Mouse (Mus musculus) Patski (cell line): Measurements from ENCODE around the gene Mark2. TPM values are rescaled to one million over a fixed set of nuclear protein-coding genes. Genes with fewer than 3 reads are reported as not detected.

Experiments used
- ATAC-seq: fragments of 100-300 bp; one replicate; pipeline ENCODE4 v1.8.0; 2021
- CTCF ChIA-PET: fragments of 350-600 bp; sonication (Branson Sonifier 250); formaldehyde crosslinking; loops from one replicate; lab custom pipeline; 2022; ENCODE audit warnings: inconsistent platforms; lab: Charles Lee
- POLR2A ChIA-PET: fragments of 350-600 bp; sonication (Branson Sonifier 250); formaldehyde crosslinking; loops from one replicate; lab custom pipeline; 2022; ENCODE audit warnings: antibody characterized with exemption, inconsistent platforms; lab: Charles Lee
- DNase-seq: peaks from one replicate; pipeline ENCODE4 v3.0.0-alpha.2; 2011; ENCODE audit warnings: low read depth, low spot score
- H3K27me3 ChIP-seq: fragments of 371-371 bp; one replicate; pipeline ENCODE4 v1.5.1; 2021
- CTCF ChIP-seq: fragments of 100-300 bp; IDR thresholded peaks from one replicate; pipeline ENCODE4 v1.5.1; 2021
- in situ Hi-C: fragments of 300-500 bp; cut with MboI; formaldehyde crosslinking; loops from 3 replicates; pipeline ENCODE4 v1.11.1; 2018; ENCODE audit warnings: low pct_unique_long_range_greater_than_20kb, mixed read lengths
- polyA plus RNA-seq: library from polyadenylated mRNA; unstranded; gene quantifications from one replicate; pipeline ENCODE4 v1.2.3, GENCODE M21; 2021

Gene Mark2
- polyA plus RNA-seq, 1 experiment from 2014 or later = 76.9 TPM

DNA sequence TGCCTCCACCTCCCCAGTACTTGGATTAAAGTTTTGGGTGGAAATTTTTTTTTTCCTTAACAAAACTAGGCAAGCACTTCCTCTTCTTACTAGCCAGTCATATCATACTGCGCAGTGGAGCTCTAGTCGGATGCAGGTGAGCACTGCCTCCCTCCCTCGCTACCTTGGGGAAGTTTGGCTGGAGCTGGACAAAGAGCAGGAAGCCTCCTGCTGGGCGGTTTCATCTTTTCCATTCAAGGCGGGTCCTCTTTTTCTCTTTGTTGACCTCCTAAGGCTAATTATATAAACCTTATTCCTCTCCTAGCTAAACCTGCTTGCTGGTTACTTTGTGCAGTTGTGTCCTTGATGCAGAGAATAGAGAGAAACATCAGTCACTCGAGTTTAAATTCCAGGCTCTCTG, 12.0 kb upstream of the Mark2 start:
- TF ChIP-seq CTCF = no peak
- no peaks in the 10 kb centered on the region for H3K27me3 ChIP-seq
- in situ Hi-C loops = no loop called here
- ATAC-seq = no peak
- ChIA-PET CTCF (interaction anchor here (0.8 to 1.7 kb wide), 4 partner anchors 9 to 71 kb away, joined by 3 to 10 read pairs (median 3); no protein-coding TSS in a partner anchor), POLR2A (no interaction called here)
- no peak for DNase-seq

DNA sequence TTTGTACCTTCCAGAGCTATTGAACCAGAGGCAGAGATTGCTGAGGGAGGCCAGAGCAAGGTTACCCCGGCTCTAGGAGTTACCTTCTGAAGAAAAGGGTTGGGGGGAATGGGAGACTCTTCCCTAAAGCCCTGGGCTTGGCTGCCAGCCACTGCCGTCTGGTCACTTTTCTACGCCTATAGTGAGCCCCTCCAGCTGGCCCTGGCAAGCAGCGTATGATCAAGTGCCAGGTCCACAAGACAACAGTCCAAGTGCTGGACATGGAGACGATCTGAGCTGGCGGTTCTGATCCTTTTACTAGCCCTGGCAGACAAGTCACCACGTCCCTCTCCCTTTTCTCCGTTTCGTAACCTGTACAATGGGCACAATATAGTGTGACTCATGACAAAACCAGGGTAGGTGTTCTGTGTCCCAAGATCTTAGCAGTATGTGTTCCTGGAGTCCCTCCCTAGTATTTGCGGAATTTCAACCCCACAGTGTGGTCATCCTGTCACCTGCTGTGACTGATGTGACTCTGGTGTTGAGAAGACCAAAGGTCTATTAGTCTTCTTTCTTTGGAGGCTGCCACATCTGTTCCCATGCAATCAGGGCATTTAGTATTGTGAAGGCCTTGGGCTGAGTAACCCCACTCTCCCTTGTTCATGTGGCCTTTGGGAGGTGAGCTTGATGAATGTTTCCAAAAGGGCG, 11.3 kb upstream of the Mark2 start:
- in situ Hi-C loops = no loop called here
- DNase-seq (no peak), ATAC-seq (no peak)
- TF ChIP-seq CTCF = no peak
- ChIA-PET CTCF (interaction anchor here (0.8 to 1.2 kb wide), 3 partner anchors 55 to 65 kb away, joined by 3 to 4 read pairs (median 3); partner anchors contain the start of gene 2700081O15Rik), POLR2A (no interaction called here)
- no peaks in the 10 kb centered on the region for H3K27me3 ChIP-seq

DNA sequence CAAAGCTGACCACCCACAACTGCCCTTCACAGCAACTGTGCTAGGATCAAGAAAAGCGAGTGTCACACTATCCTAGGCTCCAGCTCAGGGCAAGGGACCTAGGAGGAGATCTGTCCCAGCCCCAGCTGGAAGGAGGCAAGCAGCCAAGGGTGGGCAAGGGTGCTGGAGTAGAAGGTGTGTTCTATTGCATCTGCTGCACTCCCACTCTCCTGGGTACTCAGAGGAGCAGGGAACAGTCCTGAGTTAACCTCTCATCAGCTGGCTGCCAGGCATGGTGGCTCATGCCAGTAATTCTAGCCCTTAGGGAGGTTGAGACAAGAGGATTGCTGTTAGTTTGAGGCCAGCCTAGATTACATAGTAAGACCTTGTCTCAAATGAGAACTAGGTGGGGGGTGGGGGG, 8.3 kb upstream of the Mark2 start:
- POLR2A ChIA-PET = no interaction called here
- no peaks in the 10 kb centered on the region for H3K27me3 ChIP-seq
- ATAC-seq (no peak), DNase-seq (no peak)
- TF ChIP-seq CTCF = no peak
- CTCF ChIA-PET = interaction anchor here (0.6 to 1.8 kb wide), 5 partner anchors 9 to 115 kb away, joined by 3 to 4 read pairs (median 3); no protein-coding TSS in a partner anchor
- in situ Hi-C loops = loop anchor here (5.0 kb wide), 3 partner anchors 83 to 283 kb away; partner anchors contain the start of gene Rcor2

DNA sequence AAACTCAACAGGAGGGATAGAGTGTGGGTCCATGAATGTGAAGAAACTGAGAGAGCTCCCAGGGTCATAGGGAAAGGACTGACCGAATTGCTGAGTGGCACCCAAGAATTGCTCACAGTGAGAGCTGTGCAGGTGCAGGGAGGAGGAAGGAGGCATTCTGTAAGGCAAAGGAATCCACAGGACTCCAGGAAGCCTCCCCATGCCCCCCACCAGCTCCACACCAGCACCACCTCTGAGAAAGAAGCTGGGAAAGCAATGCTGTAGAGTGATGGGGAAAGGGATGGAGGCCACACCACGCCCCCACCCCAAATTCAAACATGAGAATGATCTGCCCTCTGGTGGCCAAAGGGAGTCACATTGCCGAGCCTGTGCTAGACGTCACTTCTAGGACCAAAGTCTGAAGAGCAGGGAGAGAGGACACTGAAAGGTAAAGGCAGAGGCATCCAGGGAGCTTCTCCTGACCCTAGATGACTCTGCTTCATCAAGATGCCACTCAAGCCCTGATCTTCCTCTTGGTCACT, 3.6 kb upstream of the Mark2 start:
- in situ Hi-C loops = loop anchor here (5.0 kb wide), 3 partner anchors 78 to 278 kb away; partner anchors contain the start of gene Rcor2
- ATAC-seq (no peak), DNase-seq (no peak)
- peak; percentile 87 for TF ChIP-seq CTCF
- no peaks in the 10 kb centered on the region for H3K27me3 ChIP-seq
- POLR2A ChIA-PET = interaction anchor here (0.6 kb wide), 1 partner anchor 128 kb away, joined by 3 read pairs; the partner anchor contains the start of gene Cox8a
- CTCF ChIA-PET = interaction anchor here (1.0 to 2.9 kb wide), 21 partner anchors 9 to 123 kb away, joined by 3 to 10 read pairs (median 5); partner anchors contain the start of gene Naa40

DNA sequence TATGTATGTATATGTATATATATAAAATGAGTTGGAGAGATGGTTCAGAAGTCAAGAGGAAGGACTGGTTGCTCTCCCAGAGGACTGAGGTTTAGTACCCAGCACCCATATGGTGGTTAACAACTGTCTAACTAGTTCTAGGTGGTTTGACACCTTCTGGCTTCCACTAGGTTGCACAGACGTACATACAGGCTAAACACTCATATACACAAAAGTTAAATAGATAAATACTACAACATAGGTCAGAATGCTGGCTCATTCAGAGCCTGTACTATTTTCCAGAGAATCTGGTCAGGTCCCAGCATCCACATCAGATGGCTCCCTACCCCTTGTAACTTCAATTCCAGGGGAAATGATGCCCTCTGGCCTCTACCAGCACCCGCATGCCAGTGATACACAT, 986 bp upstream of the Mark2 start:
- CTCF ChIA-PET = interaction anchor here (1.2 kb wide), 1 partner anchor 82 kb away, joined by 3 read pairs; no protein-coding TSS in a partner anchor
- DNase-seq = no peak
- H3K27me3 ChIP-seq = no peaks in the 10 kb centered on the region
- ATAC-seq = no peak
- TF ChIP-seq CTCF = no peak
- in situ Hi-C loops = no loop called here
- POLR2A ChIA-PET = no interaction called here

DNA sequence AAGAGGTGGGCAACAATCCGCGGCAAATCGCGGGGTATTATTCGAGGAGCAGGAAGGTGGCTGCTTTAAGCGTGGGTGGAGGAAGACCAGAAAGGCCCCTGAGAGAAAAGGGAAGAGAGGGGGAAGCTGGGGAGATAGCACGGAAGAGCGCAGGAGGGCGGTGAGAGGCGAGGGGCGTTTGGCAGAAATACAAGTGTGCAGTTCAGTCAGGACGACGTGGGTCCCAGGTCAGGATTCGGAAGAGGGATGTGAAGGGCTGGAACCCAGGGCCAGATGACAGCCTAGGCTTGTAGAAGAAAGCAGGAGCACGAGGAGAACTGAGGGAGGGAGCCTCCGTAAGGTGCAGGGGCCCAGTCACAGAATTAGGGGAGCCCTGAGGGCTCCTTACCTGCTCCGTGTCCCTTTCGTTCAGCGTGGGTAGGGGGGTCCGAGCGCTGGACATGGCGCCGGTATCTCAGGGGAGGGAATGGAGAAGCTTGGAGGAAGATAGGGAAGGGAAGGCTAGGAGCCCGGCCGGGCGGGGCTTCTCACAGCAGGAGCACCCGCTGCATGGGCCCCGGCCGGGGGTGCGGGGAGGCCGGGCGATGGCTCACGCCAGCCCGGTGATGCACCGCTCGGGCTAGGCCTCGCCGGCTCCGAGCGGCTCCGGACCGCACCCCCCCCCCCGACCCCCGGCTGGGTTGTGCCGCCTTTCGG, 732 bp downstream of the Mark2 start:
- no peaks in the 10 kb centered on the region for H3K27me3 ChIP-seq
- in situ Hi-C loops = no loop called here
- DNase-seq (no peak), ATAC-seq (no peak)
- ChIA-PET CTCF (interaction anchor here (1.0 to 4.5 kb wide), 8 partner anchors 14 to 107 kb away, joined by 3 to 18 read pairs (median 5); partner anchors contain the start of gene Rcor2), POLR2A (interaction anchor here (1.3 to 2.0 kb wide), 3 partner anchors 33 to 47 kb away, joined by 5 to 11 read pairs (median 6); no protein-coding TSS in a partner anchor)
- no peak for TF ChIP-seq CTCF

DNA sequence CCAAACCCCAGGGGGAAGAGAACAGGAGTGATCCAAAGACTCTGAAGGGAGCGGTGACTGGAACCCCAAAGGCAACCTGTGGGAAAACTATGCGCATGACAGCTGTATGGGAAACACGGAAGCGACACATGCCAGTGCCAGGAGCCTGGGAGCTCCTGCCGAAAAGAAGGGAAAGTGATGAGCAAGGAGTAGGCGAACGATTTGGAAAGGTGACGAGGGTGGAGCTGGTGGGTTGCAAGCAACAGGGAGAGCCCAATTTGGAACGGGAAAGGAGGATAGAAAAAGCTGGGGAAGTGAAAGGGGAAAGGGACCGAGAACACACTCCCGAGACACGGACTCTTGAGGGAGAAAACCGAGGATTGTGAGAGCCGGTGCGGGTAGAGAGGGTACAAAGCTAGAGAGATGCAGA, 1.3 kb downstream of the Mark2 start:
- DNase-seq = no peak
- no peak for TF ChIP-seq CTCF
- in situ Hi-C loops = no loop called here
- ChIA-PET CTCF (interaction anchor here (1.1 to 4.5 kb wide), 6 partner anchors 14 to 76 kb away, joined by 4 to 18 read pairs (median 6); partner anchors contain the start of gene Rcor2), POLR2A (interaction anchor here (1.3 to 2.0 kb wide), 3 partner anchors 32 to 46 kb away, joined by 5 to 11 read pairs (median 6); no protein-coding TSS in a partner anchor)
- no peak for ATAC-seq
- H3K27me3 ChIP-seq = no peaks in the 10 kb centered on the region

DNA sequence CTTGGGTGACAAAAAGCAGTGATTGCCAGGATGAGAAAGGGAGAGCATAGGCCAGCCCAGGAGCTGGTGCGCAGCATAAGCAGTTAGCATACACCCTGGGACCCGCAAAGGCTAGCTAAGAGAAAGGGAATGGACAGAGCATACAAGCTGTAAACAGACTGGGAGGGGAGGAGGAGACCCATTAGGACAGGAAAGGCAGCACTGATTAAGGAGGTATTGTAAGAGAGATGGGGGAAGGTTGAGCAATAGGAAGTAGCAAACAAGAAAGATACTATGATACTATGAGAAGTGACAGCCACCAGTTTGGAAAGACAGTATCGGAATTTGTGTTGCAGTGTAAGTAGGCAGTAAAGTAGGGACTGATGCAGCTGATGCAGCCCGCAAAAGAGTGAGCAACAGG, 1.8 kb downstream of the Mark2 start:
- DNase-seq (no peak), ATAC-seq (no peak)
- POLR2A ChIA-PET = interaction anchor here (1.2 to 2.0 kb wide), 2 partner anchors 26 to 37 kb away, joined by 3 to 11 read pairs; no protein-coding TSS in a partner anchor
- no peak for TF ChIP-seq CTCF
- no peaks in the 10 kb centered on the region for H3K27me3 ChIP-seq
- in situ Hi-C loops = loop anchor here (5.0 kb wide), 1 partner anchor 53 kb away; no protein-coding TSS in a partner anchor
- CTCF ChIA-PET = interaction anchor here (1.1 to 4.5 kb wide), 6 partner anchors 13 to 76 kb away, joined by 4 to 18 read pairs (median 6); partner anchors contain the start of gene Rcor2

DNA sequence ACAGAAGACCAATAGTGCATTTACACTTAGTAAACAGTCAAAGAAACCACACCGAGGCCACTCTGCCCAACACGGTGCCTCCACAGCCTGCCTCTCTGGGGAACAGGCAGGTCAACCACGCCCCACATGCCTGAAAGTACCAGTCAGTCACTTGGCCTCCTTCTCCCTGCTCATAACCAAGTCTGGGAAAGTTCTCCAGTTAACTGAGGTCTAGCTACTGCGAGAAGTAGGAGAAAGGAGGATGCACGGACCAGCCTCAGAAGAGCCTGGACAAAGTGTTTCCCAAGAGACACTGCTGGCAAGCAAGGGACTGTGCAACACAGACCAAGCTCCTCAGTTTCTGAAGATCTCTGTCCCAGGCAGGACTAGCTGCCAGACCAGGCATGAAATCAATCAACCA, 2.6 kb downstream of the Mark2 start:
- POLR2A ChIA-PET = interaction anchor here (1.1 to 1.7 kb wide), 3 partner anchors 20 to 28 kb away, joined by 3 to 4 read pairs (median 3); no protein-coding TSS in a partner anchor
- no peak for DNase-seq
- TF ChIP-seq CTCF = no peak
- no peak for ATAC-seq
- no peaks in the 10 kb centered on the region for H3K27me3 ChIP-seq
- CTCF ChIA-PET = interaction anchor here (0.7 to 4.5 kb wide), 8 partner anchors 12 to 87 kb away, joined by 3 to 18 read pairs (median 4); partner anchors contain the start of gene Rcor2
- in situ Hi-C loops = loop anchor here (5.0 kb wide), 1 partner anchor 52 kb away; no protein-coding TSS in a partner anchor
